Mouse (Mus musculus) forelimb bud, embryonic 11.5 days (tissue): Measurements from ENCODE around the gene Calcoco2.
"Not testable (repeated sequence)": the region's sequence is repeated elsewhere in the genome, so short reads cannot be mapped to it uniquely, and the experiment has no call there.

ENCODE experiments used
- DNase-seq: peaks from one replicate; pipeline ENCODE4 v3.0.0-alpha.2; 2012; ENCODE audit warnings: low read depth, low spot score

Calcoco2 gene

GRCm38 (mm10) chr11:96111751-96112150 lies at the start of gene Calcoco2:
Gene Calcoco2, minus strand, starts transcription at chr11:96111964.
- no peak for DNase-seq

GRCm38 (mm10) chr11:96147471-96147870 lies 35.7 kb upstream of the Calcoco2 start:
- DNase-seq = no peak

- DNase-seq = peak; percentile 82
Observed at GRCm38 (mm10) chr11:96145622-96146270, 34.0 kb upstream of the Calcoco2 start.

- no peak for DNase-seq
Observed at GRCm38 (mm10) chr11:96143766-96144165, 32.0 kb upstream of the Calcoco2 start.

- DNase-seq = no peak
Observed at GRCm38 (mm10) chr11:96140726-96141175, 29.0 kb upstream of the Calcoco2 start.

GRCm38 (mm10) chr11:96135847-96136246 lies 24.1 kb upstream of the Calcoco2 start:
- DNase-seq = no peak

GRCm38 (mm10) chr11:96133239-96133865 lies 21.6 kb upstream of the Calcoco2 start, which contains the start of gene Ttll6:
Gene Ttll6, plus strand, starts transcription at chr11:96133786.
- peak; percentile 81 for DNase-seq

GRCm38 (mm10) chr11:96130606-96131005 lies 18.8 kb upstream of the Calcoco2 start:
- no peak for DNase-seq

GRCm38 (mm10) chr11:96124052-96124914 lies 12.5 kb upstream of the Calcoco2 start:
- DNase-seq = no peak

- not testable (repeated sequence) for DNase-seq
Observed at GRCm38 (mm10) chr11:96122806-96123205, 11.0 kb upstream of the Calcoco2 start.

GRCm38 (mm10) chr11:96119401-96119800 lies 7.6 kb upstream of the Calcoco2 start:
- no peak for DNase-seq

- not testable (repeated sequence) for DNase-seq
Observed at GRCm38 (mm10) chr11:96116925-96117324, 5.2 kb upstream of the Calcoco2 start.

- no peak for DNase-seq
Observed at GRCm38 (mm10) chr11:96116116-96116515, 4.4 kb upstream of the Calcoco2 start.

GRCm38 (mm10) chr11:96115416-96115815 lies 3.7 kb upstream of the Calcoco2 start:
- no peak for DNase-seq

- DNase-seq = no peak
Observed at GRCm38 (mm10) chr11:96114077-96114476, 2.3 kb upstream of the Calcoco2 start.

- not testable (repeated sequence) for DNase-seq
Observed at GRCm38 (mm10) chr11:96110950-96111349, 814 bp downstream of the Calcoco2 start.

- no peak for DNase-seq
Observed at GRCm38 (mm10) chr11:96108376-96108775, 3.4 kb downstream of the Calcoco2 start.

GRCm38 (mm10) chr11:96093361-96093760 lies 18.4 kb downstream of the Calcoco2 start:
- DNase-seq = peak; percentile 53

GRCm38 (mm10) chr11:96092674-96093291 lies 19.0 kb downstream of the Calcoco2 start:
- no peak for DNase-seq

- DNase-seq = peak; percentile 21
Observed at GRCm38 (mm10) chr11:96091073-96091472, 20.7 kb downstream of the Calcoco2 start.

- DNase-seq = no peak
Observed at GRCm38 (mm10) chr11:96087981-96088380, 23.8 kb downstream of the Calcoco2 start.

GRCm38 (mm10) chr11:96082682-96083081 lies 29.1 kb downstream of the Calcoco2 start:
- no peak for DNase-seq
